Mouse (Mus musculus) forebrain, embryonic 10.5 days (tissue): ENCODE measurements around the gene C1qtnf6. TPM values are rescaled to one million over a fixed set of nuclear protein-coding genes. Genes with fewer than 3 reads are reported as not detected.

Experiments used
- DNase-seq: peaks from one replicate; pipeline ENCODE4 v3.0.0-alpha.2; 2017; ENCODE audit warnings: low spot score; ENCODE audit errors: extremely low spot score
- H3K27ac ChIP-seq: fragments of 300-500 bp; sonication (generic); 2 replicates; pipeline ENCODE4 v1.5.1; 2016; ENCODE audit warnings: mild to moderate bottlenecking
- H3K27me3 ChIP-seq: fragments of 300-500 bp; sonication (generic); 2 replicates; pipeline ENCODE4 v1.6.1; 2016; ENCODE audit warnings: mild to moderate bottlenecking; ENCODE audit not compliant: poor library complexity, severe bottlenecking
- H3K36me3 ChIP-seq: fragments of 300-500 bp; sonication (generic); replicated peaks from 2 replicates; pipeline ENCODE4 v1.6.1; 2016; ENCODE audit warnings: mild to moderate bottlenecking, moderate library complexity
- H3K4me1 ChIP-seq: fragments of 300-500 bp; sonication (generic); 2 replicates; pipeline ENCODE4 v1.6.1; 2016
- H3K4me3 ChIP-seq: fragments of 300-500 bp; sonication (generic); 2 replicates; pipeline ENCODE4 v1.5.1; 2016; ENCODE audit warnings: mild to moderate bottlenecking, moderate library complexity
- H3K9me3 ChIP-seq: fragments of 300-500 bp; sonication (generic); 2 replicates; pipeline ENCODE4 v1.6.1; 2016; ENCODE audit warnings: mild to moderate bottlenecking, moderate library complexity
- WGBS: fragments of 180-500 bp; shearing (Covaris S2); methylation state at CpG from one replicate; pipeline ENCODE4 v1.1.7; 2016; 5-methylcytosine and 5-hydroxymethylcytosine counted together
- polyA plus RNA-seq: library from polyadenylated mRNA; unstranded; fragments of >200 nt; fragmentation: Nextera tagmentation; extraction: Ambion mirVana; gene quantifications from 2 replicates; pipeline ENCODE4 v1.2.1, GENCODE M21; 2016

The C1qtnf6 gene
- polyA plus RNA-seq, 1 experiment from 2014 or later = 8.4 TPM

GRCm38 (mm10) chr15:78541606-78542005 lies 10.4 kb upstream of the C1qtnf6 start:
- Histone ChIP-seq H3K27me3 (peaks cover 70% of the 10 kb centered on the region), H3K9me3 (no peaks in the 10 kb centered on the region), H3K4me1 (peaks cover 12% of the 10 kb centered on the region), H3K36me3 (no peaks in the 10 kb centered on the region), H3K4me3 (no peak overlapping the region), H3K27ac (no peak overlapping the region)
- WGBS = 75% methylated on average over 3 of the region's 3 CpGs
- no peak for DNase-seq

- H3K27me3 ChIP-seq = peaks cover 68% of the 10 kb centered on the region
- 93% methylated on average over 3 of the region's 3 CpGs for WGBS
- H3K4me3 ChIP-seq = no peak overlapping the region
Observed at GRCm38 (mm10) chr15:78541036-78541435, 9.8 kb upstream of the C1qtnf6 start.

GRCm38 (mm10) chr15:78535723-78536421 lies 4.7 kb upstream of the C1qtnf6 start:
- no peak overlapping the region for H3K4me3 ChIP-seq
- H3K36me3 ChIP-seq = no peaks in the 10 kb centered on the region
- no peaks in the 10 kb centered on the region for H3K9me3 ChIP-seq
- peaks cover 28% of the 10 kb centered on the region for H3K4me1 ChIP-seq
- WGBS = 48% methylated on average over 10 of the region's 10 CpGs
- peaks cover 39% of the 10 kb centered on the region for H3K27me3 ChIP-seq
- no peak overlapping the region for H3K27ac ChIP-seq
- no peak for DNase-seq

More at GRCm38 (mm10) chr15:78541036-78541435, 9.8 kb upstream of the C1qtnf6 start:
- Histone ChIP-seq H3K9me3 (no peaks in the 10 kb centered on the region), H3K36me3 (no peaks in the 10 kb centered on the region), H3K4me1 (peaks cover 18% of the 10 kb centered on the region), H3K27ac (no peak overlapping the region)
- no peak for DNase-seq

- no peak overlapping the region for H3K27ac ChIP-seq
- no peak for DNase-seq
- H3K36me3 ChIP-seq = no peaks in the 10 kb centered on the region
- WGBS = 85% methylated on average over 10 of the region's 10 CpGs
- peaks cover 52% of the 10 kb centered on the region for H3K4me1 ChIP-seq
- no peak overlapping the region for H3K4me3 ChIP-seq
- peaks cover 26% of the 10 kb centered on the region for H3K27me3 ChIP-seq
- H3K9me3 ChIP-seq = no peaks in the 10 kb centered on the region
Observed at GRCm38 (mm10) chr15:78533346-78533835, 2.2 kb upstream of the C1qtnf6 start.

- Histone ChIP-seq H3K36me3 (no peaks in the 10 kb centered on the region), H3K27me3 (peaks cover 22% of the 10 kb centered on the region), H3K27ac (0 out of 2 replicates have a peak overlapping the region, but pooled peaks have one; percentile 20), H3K4me1 (peaks cover 53% of the 10 kb centered on the region), H3K9me3 (no peaks in the 10 kb centered on the region), H3K4me3 (no peak overlapping the region)
- 78% methylated on average over 10 of the region's 10 CpGs for WGBS
- no peak for DNase-seq
Observed at GRCm38 (mm10) chr15:78532566-78533345, 1.5 kb upstream of the C1qtnf6 start.

- Histone ChIP-seq H3K4me1 (peaks cover 53% of the 10 kb centered on the region), H3K9me3 (no peaks in the 10 kb centered on the region), H3K27me3 (peaks cover 22% of the 10 kb centered on the region), H3K36me3 (no peaks in the 10 kb centered on the region), H3K27ac (peak overlapping the region; percentile 85), H3K4me3 (peak overlapping the region; percentile 53)
- WGBS = under 1% methylated on average over 25 of the region's 25 CpGs
- DNase-seq = peak; percentile 94
Observed at GRCm38 (mm10) chr15:78531901-78532469, 769 bp upstream of the C1qtnf6 start.

GRCm38 (mm10) chr15:78531451-78531720 lies 170 bp upstream of the C1qtnf6 start:
- Histone ChIP-seq H3K4me3 (peak overlapping the region; percentile 53), H3K4me1 (peaks cover 51% of the 10 kb centered on the region), H3K27ac (peak overlapping the region; percentile 85), H3K36me3 (no peaks in the 10 kb centered on the region), H3K27me3 (peaks cover 22% of the 10 kb centered on the region), H3K9me3 (no peaks in the 10 kb centered on the region)
- WGBS = 69% methylated on average over 4 of the region's 4 CpGs
- no peak for DNase-seq

- peak overlapping the region; percentile 86; the same call in 1 of the 2 replicates for H3K27ac ChIP-seq
- peaks cover 22% of the 10 kb centered on the region for H3K27me3 ChIP-seq
- H3K4me1 ChIP-seq = peaks cover 40% of the 10 kb centered on the region
- no peak for DNase-seq
- WGBS = 68% methylated on average over 3 of the region's 3 CpGs
- H3K9me3 ChIP-seq = no peaks in the 10 kb centered on the region
- H3K36me3 ChIP-seq = no peaks in the 10 kb centered on the region
- peak overlapping the region; percentile 50; the same call in 1 of the 2 replicates for H3K4me3 ChIP-seq
Observed at GRCm38 (mm10) chr15:78530141-78530540, 1.1 kb downstream of the C1qtnf6 start.

GRCm38 (mm10) chr15:78529428-78529990 lies 1.7 kb downstream of the C1qtnf6 start:
- peak overlapping the region; percentile 86 for H3K27ac ChIP-seq
- H3K36me3 ChIP-seq = no peaks in the 10 kb centered on the region
- peak; percentile 67 for DNase-seq
- H3K27me3 ChIP-seq = peaks cover 22% of the 10 kb centered on the region
- peak overlapping the region; percentile 50 for H3K4me3 ChIP-seq
- H3K4me1 ChIP-seq = peaks cover 42% of the 10 kb centered on the region
- no peaks in the 10 kb centered on the region for H3K9me3 ChIP-seq
- WGBS = under 1% methylated on average over 15 of the region's 15 CpGs

GRCm38 (mm10) chr15:78528726-78529411 lies 2.3 kb downstream of the C1qtnf6 start:
- Histone ChIP-seq H3K36me3 (no peaks in the 10 kb centered on the region), H3K4me1 (peaks cover 48% of the 10 kb centered on the region), H3K27me3 (peaks cover 22% of the 10 kb centered on the region), H3K4me3 (peak overlapping the region; percentile 50), H3K27ac (peak overlapping the region; percentile 86), H3K9me3 (no peaks in the 10 kb centered on the region)
- DNase-seq = no peak
- 54% methylated on average over 11 of the region's 11 CpGs for WGBS

GRCm38 (mm10) chr15:78527973-78528372 lies 3.2 kb downstream of the C1qtnf6 start:
- peaks cover 51% of the 10 kb centered on the region for H3K4me1 ChIP-seq
- peaks cover 21% of the 10 kb centered on the region for H3K27me3 ChIP-seq
- no peak overlapping the region for H3K27ac ChIP-seq
- no peak for DNase-seq
- no peak overlapping the region for H3K4me3 ChIP-seq
- no peaks in the 10 kb centered on the region for H3K36me3 ChIP-seq
- H3K9me3 ChIP-seq = no peaks in the 10 kb centered on the region
- 87% methylated on average over 7 of the region's 7 CpGs for WGBS

GRCm38 (mm10) chr15:78524163-78524562 lies 7.1 kb downstream of the C1qtnf6 start:
- DNase-seq = no peak
- Histone ChIP-seq H3K36me3 (no peaks in the 10 kb centered on the region), H3K4me3 (no peak overlapping the region), H3K27ac (no peak overlapping the region), H3K9me3 (no peaks in the 10 kb centered on the region), H3K27me3 (no peaks in the 10 kb centered on the region), H3K4me1 (peaks cover 38% of the 10 kb centered on the region)
- 90% methylated on average over 5 of the region's 5 CpGs for WGBS
